Mouse (Mus musculus) E14TG2a.4 (cell line): ENCODE results near the gene Slc39a11.
A peak's percentile ranks its signal among the peaks of the same experiment; 100 is the strongest.

ENCODE experiments used
- H3K27me3 ChIP-seq: 2 replicates; pipeline ENCODE4 v1.6.1; 2014; ENCODE audit warnings: low read length, control low read depth; ENCODE audit not compliant: insufficient read depth
- H3K36me3 ChIP-seq: 2 replicates; pipeline ENCODE4 v1.6.1; 2014; ENCODE audit warnings: low read length, control low read depth; ENCODE audit not compliant: insufficient read depth
- H3K4me1 ChIP-seq: replicated peaks from 2 replicates; pipeline ENCODE4 v1.6.1; 2014; ENCODE audit warnings: low read depth, low read length, control low read depth
- H3K4me3 ChIP-seq: replicated peaks from 2 replicates; pipeline ENCODE4 v1.5.1; 2014; ENCODE audit warnings: mild to moderate bottlenecking, low read length
- H3K9me3 ChIP-seq: 2 replicates; pipeline ENCODE4 v1.6.1; 2014; ENCODE audit warnings: low read length, control low read depth
- CTCF ChIP-seq: conservative IDR thresholded peaks from 2 replicates; pipeline ENCODE4 v1.5.1; 2014; ENCODE audit warnings: low read length
- NANOG ChIP-seq: IDR thresholded peaks from 2 replicates; pipeline ENCODE4 v1.6.1; 2014; ENCODE audit warnings: borderline replicate concordance, low read length, mixed read lengths
- POU5F1 ChIP-seq: IDR thresholded peaks from 2 replicates; pipeline ENCODE4 v1.6.1; 2014; ENCODE audit warnings: low read length, borderline replicate concordance

Gene Slc39a11

GRCm38 (mm10) chr11:113534341-113534740, 115.5 kb downstream of the Slc39a11 start:
- Histone ChIP-seq H3K9me3 (no peaks in the 10 kb centered on the region), H3K4me1 (no peaks in the 10 kb centered on the region), H3K36me3 (no peaks in the 10 kb centered on the region), H3K4me3 (no peak overlapping the region), H3K27me3 (no peaks in the 10 kb centered on the region)
- TF ChIP-seq NANOG (no peak), CTCF (no peak), POU5F1 (no peak)

- H3K9me3 ChIP-seq = no peaks in the 10 kb centered on the region
- H3K27me3 ChIP-seq = no peaks in the 10 kb centered on the region
- no peak overlapping the region for H3K4me3 ChIP-seq
- no peaks in the 10 kb centered on the region for H3K4me1 ChIP-seq
- H3K36me3 ChIP-seq = no peaks in the 10 kb centered on the region
- no peak for TF ChIP-seq CTCF
- TF ChIP-seq NANOG = no peak
- TF ChIP-seq POU5F1 = no peak
Measured at GRCm38 (mm10) chr11:113533931-113534330, 115.9 kb downstream of the Slc39a11 start.

GRCm38 (mm10) chr11:113528391-113528790, 121.5 kb downstream of the Slc39a11 start:
- Histone ChIP-seq H3K4me3 (no peak overlapping the region), H3K4me1 (peaks cover 2% of the 10 kb centered on the region; the same call in 1 of the 2 replicates), H3K27me3 (no peaks in the 10 kb centered on the region), H3K9me3 (0 out of 2 replicates have a peak, but pooled peaks cover 10% of the 10 kb centered on the region), H3K36me3 (no peaks in the 10 kb centered on the region)
- TF ChIP-seq POU5F1 = no peak
- no peak for TF ChIP-seq NANOG
- TF ChIP-seq CTCF = no peak

GRCm38 (mm10) chr11:113525731-113526130, 124.1 kb downstream of the Slc39a11 start:
- H3K27me3 ChIP-seq = no peaks in the 10 kb centered on the region
- H3K4me1 ChIP-seq = peaks cover 18% of the 10 kb centered on the region
- H3K36me3 ChIP-seq = no peaks in the 10 kb centered on the region
- H3K4me3 ChIP-seq = no peak overlapping the region
- H3K9me3 ChIP-seq = 0 out of 2 replicates have a peak, but pooled peaks cover 10% of the 10 kb centered on the region
- TF ChIP-seq POU5F1 (no peak), NANOG (no peak), CTCF (no peak)

- TF ChIP-seq POU5F1 = no peak
- 0 out of 2 replicates have a peak, but pooled peaks cover 10% of the 10 kb centered on the region for H3K9me3 ChIP-seq
- H3K4me3 ChIP-seq = no peak overlapping the region
- H3K36me3 ChIP-seq = no peaks in the 10 kb centered on the region
- peaks cover 24% of the 10 kb centered on the region for H3K4me1 ChIP-seq
- no peaks in the 10 kb centered on the region for H3K27me3 ChIP-seq
Measured at GRCm38 (mm10) chr11:113522726-113523125, 127.2 kb downstream of the Slc39a11 start.

- no peak for TF ChIP-seq NANOG
- TF ChIP-seq CTCF = no peak
- no peak for TF ChIP-seq POU5F1
- Histone ChIP-seq H3K36me3 (no peaks in the 10 kb centered on the region), H3K9me3 (0 out of 2 replicates have a peak, but pooled peaks cover 10% of the 10 kb centered on the region), H3K4me3 (no peak overlapping the region), H3K4me1 (peaks cover 24% of the 10 kb centered on the region), H3K27me3 (no peaks in the 10 kb centered on the region)
Measured at GRCm38 (mm10) chr11:113521469-113522190, 128.2 kb downstream of the Slc39a11 start.

- TF ChIP-seq CTCF (no peak), NANOG (no peak), POU5F1 (no peak)
- H3K36me3 ChIP-seq = no peaks in the 10 kb centered on the region
- peaks cover 24% of the 10 kb centered on the region for H3K4me1 ChIP-seq
- no peaks in the 10 kb centered on the region for H3K27me3 ChIP-seq
- H3K9me3 ChIP-seq = 0 out of 2 replicates have a peak, but pooled peaks cover 10% of the 10 kb centered on the region
- peak overlapping the region; percentile 53 for H3K4me3 ChIP-seq
Measured at GRCm38 (mm10) chr11:113520851-113521461, 128.9 kb downstream of the Slc39a11 start.

- Histone ChIP-seq H3K27me3 (no peaks in the 10 kb centered on the region), H3K4me3 (peak overlapping the region; percentile 53; the same call in 1 of the 2 replicates), H3K9me3 (0 out of 2 replicates have a peak, but pooled peaks cover 9% of the 10 kb centered on the region), H3K36me3 (no peaks in the 10 kb centered on the region), H3K4me1 (peaks cover 24% of the 10 kb centered on the region)
- TF ChIP-seq NANOG = no peak
- TF ChIP-seq CTCF = no peak
- TF ChIP-seq POU5F1 = no peak
Measured at GRCm38 (mm10) chr11:113520373-113520772, 129.5 kb downstream of the Slc39a11 start.
